Mouse (Mus musculus) hindbrain, embryonic 16.5 days (tissue): Measurements from ENCODE around the gene Mob3b. TPM values are rescaled to one million over a fixed set of nuclear protein-coding genes. Genes with fewer than 3 reads are reported as not detected.

Experiments
- ATAC-seq: fragments of 200-750 bp; cut with Nextera tagmentation; 2 replicates; pipeline ENCODE4 v1.8.0; 2017; ENCODE audit warnings: moderate TSS enrichment, moderate library complexity
- H3K27ac ChIP-seq: fragments of 300-500 bp; sonication (generic); 2 replicates; pipeline ENCODE4 v1.5.1; 2014; ENCODE audit warnings: low read depth, mild to moderate bottlenecking, control low read depth, low read length, moderate library complexity
- H3K27me3 ChIP-seq: fragments of 300-500 bp; sonication (generic); replicated peaks from 2 replicates; pipeline ENCODE4 v1.6.1; 2014; ENCODE audit warnings: low read length; ENCODE audit not compliant: control insufficient read depth, insufficient read depth
- H3K36me3 ChIP-seq: fragments of 300-500 bp; sonication (generic); 2 replicates; pipeline ENCODE4 v1.6.1; 2014; ENCODE audit warnings: mild to moderate bottlenecking, low read length, moderate library complexity, mixed read lengths; ENCODE audit not compliant: control insufficient read depth, insufficient read depth
- H3K4me1 ChIP-seq: fragments of 300-500 bp; sonication (generic); 2 replicates; pipeline ENCODE4 v1.6.1; 2014; ENCODE audit warnings: low read depth, low read length; ENCODE audit not compliant: control insufficient read depth, insufficient read depth
- H3K4me2 ChIP-seq: fragments of 300-500 bp; sonication (generic); 2 replicates; pipeline ENCODE4 v1.6.1; 2014; ENCODE audit warnings: mild to moderate bottlenecking, low read length, control low read depth, moderate library complexity
- H3K4me3 ChIP-seq: fragments of 300-500 bp; sonication (generic); 2 replicates; pipeline ENCODE4 v1.5.1; 2014; ENCODE audit warnings: mild to moderate bottlenecking, low read length, control low read depth, moderate library complexity
- H3K9ac ChIP-seq: fragments of 300-500 bp; sonication (generic); 2 replicates; pipeline ENCODE4 v1.6.1; 2014; ENCODE audit warnings: low read depth, mild to moderate bottlenecking, control low read depth, low read length, moderate library complexity
- H3K9me3 ChIP-seq: fragments of 300-500 bp; sonication (generic); 2 replicates; pipeline ENCODE4 v1.6.1; 2014; ENCODE audit warnings: mild to moderate bottlenecking, low read length, moderate library complexity; ENCODE audit not compliant: control insufficient read depth
- WGBS: fragments of 180-500 bp; shearing (Covaris S2); extraction: QIAGEN DNeasy Blood & Tissue Kit; methylation state at CpG from one replicate; pipeline ENCODE4 v1.1.7; 2014; 5-methylcytosine and 5-hydroxymethylcytosine counted together
- polyA plus RNA-seq: library from polyadenylated mRNA; unstranded; fragments of >200 nt; fragmentation: Nextera tagmentation; extraction: Ambion mirVana; gene quantifications from 2 replicates; pipeline ENCODE4 v1.2.1, GENCODE M21; 2015

Gene Mob3b
- polyA plus RNA-seq, 1 experiment from 2014 or later, result 3.9 TPM

GRCm38 (mm10) chr4:34899322-34899721 lies 258.0 kb downstream of the Mob3b start:
- WGBS, result 88% methylated on average over 1 of the region's 1 CpGs
- no peak overlapping the region for H3K4me3 ChIP-seq
- no peak for ATAC-seq
- H3K36me3 ChIP-seq, result no peaks in the 10 kb centered on the region
- H3K9me3 ChIP-seq, result no peaks in the 10 kb centered on the region
- H3K4me1 ChIP-seq, result no peaks in the 10 kb centered on the region
- H3K27me3 ChIP-seq, result no peaks in the 10 kb centered on the region
- no peak overlapping the region for H3K4me2 ChIP-seq
- H3K27ac ChIP-seq, result no peak overlapping the region
- no peak overlapping the region for H3K9ac ChIP-seq

Other genes with a start within 250 kb of the Mob3b start
- gene Ifnk, start 5.4 kb downstream of the Mob3b start, polyA plus RNA-seq, result not detected in 2 replicates
- 42.6 and 46.6 TPM in 2 replicates for gene C9orf72, start 68.7 kb upstream of the Mob3b start, polyA plus RNA-seq